Mouse (Mus musculus): Measurements from ENCODE around the gene Olfr243.
"Not testable (repeated sequence)": the region's sequence is repeated elsewhere in the genome, so short reads cannot be mapped to it uniquely, and the experiment has no call there.

Olfr243 gene

DNA sequence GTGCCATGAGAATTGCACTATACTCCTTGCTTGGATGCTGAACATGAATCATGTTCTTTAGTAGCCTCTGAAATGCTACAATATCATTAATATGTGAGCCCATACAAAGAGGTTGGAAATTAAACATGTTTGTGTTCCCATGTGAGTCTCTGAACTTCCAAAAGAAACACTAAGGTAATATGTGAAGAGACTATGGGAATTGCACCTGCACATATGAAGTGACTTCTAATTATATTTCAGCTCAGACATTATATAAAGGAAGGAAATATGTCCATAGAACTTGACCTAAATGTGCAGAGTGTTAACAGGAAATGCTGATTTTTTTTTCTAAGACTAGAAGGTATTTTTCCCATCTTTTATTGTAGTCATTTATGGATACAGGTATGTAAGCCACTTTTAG, at the start of gene Olfr243:
TSS of gene Olfr243 (plus strand) at position 301 of the 400 bp plus-strand sequence.
- no peak for ATAC-seq (ENCODE audit: low TSS enrichment)

DNA sequence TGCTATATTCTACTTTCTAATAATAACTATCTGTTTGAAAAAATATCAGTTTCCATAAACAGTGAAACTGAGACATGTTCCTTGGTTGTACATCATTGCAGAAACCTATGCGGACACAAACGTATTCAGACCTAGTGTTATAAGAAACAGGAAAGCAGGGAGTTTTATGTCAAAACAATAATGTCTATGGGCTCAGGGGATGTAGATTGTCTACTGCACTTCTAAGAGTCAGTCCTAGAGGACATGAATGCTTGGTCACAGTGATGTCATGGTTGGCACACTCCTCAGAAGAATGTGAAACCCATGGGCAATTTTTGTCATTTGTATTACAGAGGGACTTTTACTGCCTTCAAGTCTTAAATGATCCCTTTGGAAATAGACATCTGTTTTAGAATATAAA, 43.4 kb upstream of the Olfr243 start, which contains the start of gene Olfr624:
TSS of gene Olfr624 (minus strand) at position 101 of the 400 bp plus-strand sequence.
- no peak for ATAC-seq (ENCODE audit: low TSS enrichment)

DNA sequence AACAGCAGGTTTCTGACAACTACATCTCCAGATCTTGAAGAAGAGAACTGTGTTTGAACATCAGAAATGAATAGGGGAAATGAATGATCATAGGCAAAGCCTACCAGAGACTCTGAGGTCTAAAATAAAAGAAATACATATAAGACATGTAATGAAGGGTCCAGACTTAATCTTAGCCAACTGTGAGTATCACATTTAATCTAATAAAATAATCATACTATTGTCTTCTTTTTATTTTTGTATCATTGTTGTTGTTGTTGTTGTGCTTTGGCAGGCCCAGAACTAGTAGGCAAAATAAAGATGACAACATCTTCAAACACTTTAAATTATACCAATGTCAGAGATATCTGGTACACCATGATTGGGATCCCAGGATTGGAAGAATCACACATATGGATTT, 32.1 kb upstream of the Olfr243 start, which contains the start of gene Olfr625-ps1:
TSS of gene Olfr625-ps1 (plus strand) at position 301 of the 400 bp plus-strand sequence.
- no peak for ATAC-seq (ENCODE audit: low TSS enrichment)

DNA sequence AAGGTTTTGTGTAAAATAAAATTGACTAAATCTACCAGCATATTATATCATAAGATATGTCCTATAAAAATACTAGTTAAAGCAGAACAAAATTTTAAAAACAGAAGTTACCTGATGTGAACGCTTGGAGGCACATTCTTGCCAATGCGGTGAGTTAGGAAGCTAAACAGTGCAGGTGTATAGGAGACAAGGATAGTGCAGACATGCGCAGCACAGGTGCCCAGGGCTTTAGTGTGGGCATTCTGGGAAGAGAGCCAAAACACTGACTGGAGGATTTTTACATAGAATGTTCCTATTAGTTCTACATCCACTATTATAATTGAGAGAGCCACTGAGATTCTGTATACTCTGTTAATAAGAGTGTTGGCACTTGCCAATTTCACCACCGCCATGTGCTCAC, 15.0 kb upstream of the Olfr243 start:
- ATAC-seq (ENCODE audit: low TSS enrichment): no peak

DNA sequence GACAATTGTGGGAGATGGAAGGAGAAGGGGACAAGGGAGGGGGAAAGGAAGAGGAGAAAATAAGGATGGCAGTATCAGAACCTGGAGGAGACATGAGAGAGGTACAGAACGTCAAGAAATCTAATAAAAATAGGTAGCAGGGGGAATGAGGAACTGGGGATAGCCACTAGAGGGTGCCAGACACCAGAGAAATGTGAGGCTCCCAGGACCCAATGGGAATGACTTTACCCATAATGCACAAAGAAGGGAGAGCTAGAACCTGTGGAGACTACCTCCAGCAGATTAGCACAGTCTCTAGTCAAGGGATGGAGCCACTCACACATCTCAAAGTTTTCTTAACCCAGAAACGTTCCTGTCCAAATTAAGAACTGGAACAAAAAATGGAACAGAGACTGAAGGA, 2.4 kb upstream of the Olfr243 start:
- ATAC-seq (ENCODE audit: low TSS enrichment): no peak

DNA sequence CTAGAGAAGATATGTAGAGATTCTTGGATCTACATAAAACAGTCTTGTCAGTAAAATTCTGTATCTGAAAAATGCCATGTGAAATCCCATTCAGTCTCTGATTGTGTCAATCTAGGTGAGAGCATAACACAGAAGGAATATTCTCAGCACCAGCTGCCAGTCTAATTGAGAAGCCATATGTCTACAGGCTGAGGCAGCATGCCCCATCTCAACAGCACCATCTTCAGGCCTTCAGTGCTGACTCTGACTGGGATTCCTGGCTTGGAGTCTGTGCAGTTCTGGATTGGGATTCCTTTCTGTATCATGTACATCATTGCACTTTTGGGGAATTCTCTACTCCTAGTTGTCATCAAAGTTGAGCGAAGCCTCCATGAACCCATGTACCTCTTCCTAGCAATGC, 1.9 kb downstream of the Olfr243 start:
- peak; percentile 52; the same call in 1 of the 2 replicates for ATAC-seq (ENCODE audit: low TSS enrichment)

DNA sequence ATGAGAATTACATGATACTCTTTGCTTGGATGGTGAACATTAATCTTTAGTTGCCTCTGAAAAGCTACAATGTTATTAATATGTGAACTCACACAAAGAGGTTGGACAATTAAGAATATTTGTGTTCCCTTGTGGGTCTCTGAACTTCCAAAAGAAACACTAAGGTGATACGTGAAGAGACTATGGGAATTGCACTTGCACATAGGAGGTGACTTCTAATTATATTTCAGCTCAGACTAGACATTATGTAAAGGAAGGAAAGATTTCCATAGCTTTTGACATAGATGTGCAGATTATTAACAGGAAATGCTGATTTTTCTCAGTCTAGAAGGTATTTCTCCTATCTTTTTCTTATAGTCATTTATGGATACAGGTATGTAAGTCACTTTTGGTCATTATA, 15.6 kb downstream of the Olfr243 start, which contains the start of gene Olfr628:
TSS of gene Olfr628 (plus strand) at position 301 of the 400 bp plus-strand sequence.
- no peak for ATAC-seq (ENCODE audit: low TSS enrichment)

DNA sequence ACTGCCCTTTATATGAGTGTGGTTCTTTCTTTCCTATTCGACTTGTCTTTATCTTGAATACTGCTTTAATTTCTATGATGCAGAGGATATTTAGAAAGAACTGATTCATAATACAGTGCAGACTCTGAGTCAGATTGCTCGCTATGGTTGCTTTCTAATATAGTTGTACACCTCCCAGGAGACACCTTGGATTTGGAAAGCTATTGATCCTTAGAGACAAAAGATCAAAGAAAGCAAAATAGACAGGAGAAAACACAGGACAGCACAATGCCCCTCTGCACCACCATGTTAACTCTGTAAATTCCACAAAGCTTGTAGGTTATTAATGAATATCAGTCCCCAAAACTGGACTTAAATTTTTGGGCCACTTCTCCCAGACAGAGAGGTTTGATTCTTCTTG, 30.4 kb downstream of the Olfr243 start, which contains the start of gene Olfr629:
TSS of gene Olfr629 (minus strand) at position 101 of the 400 bp plus-strand sequence.
- ATAC-seq (ENCODE audit: low TSS enrichment): no peak

DNA sequence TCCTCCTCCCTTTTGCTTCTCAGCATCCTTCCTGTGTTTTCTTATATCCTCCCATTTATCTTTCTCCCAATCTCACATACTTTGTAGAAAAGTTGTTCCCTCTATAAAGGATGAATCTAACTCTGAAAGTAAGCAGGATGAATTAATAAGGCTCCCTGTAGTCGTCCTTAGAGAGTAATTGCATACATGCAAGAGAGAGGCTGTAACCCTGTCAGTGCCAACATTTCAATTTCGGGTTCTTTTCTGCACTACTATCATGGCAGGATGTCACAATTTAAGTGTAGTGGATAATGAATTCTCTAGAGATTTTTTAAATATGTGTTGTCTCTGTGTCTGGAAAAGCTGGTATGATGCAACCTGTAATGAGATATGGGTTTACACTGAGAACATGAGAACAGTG, 42.8 kb downstream of the Olfr243 start, which contains the start of gene Olfr630:
TSS of gene Olfr630 (minus strand) at position 101 of the 400 bp plus-strand sequence.
- no peak for ATAC-seq (ENCODE audit: low TSS enrichment)

DNA sequence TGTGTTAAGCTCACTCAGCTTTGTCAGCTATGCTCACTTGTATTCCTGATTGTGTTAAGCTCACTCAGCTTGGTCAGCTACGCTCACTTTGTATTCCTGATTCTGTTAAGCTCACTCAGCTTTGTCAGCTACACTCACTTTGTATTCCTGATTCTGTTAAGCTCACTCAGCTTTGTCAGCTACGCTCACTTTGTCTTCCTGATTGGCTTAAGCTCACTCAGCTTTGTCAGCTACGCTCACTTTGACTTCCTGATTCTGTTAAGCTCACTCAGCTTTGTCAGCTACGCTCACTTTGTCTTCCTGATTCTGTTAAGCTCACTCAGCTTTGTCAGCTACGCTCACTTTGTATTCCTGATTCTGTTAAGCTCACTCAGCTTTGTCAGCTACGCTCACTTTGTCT, 47.7 kb downstream of the Olfr243 start:
- not testable (repeated sequence) for ATAC-seq (ENCODE audit: low TSS enrichment)

DNA sequence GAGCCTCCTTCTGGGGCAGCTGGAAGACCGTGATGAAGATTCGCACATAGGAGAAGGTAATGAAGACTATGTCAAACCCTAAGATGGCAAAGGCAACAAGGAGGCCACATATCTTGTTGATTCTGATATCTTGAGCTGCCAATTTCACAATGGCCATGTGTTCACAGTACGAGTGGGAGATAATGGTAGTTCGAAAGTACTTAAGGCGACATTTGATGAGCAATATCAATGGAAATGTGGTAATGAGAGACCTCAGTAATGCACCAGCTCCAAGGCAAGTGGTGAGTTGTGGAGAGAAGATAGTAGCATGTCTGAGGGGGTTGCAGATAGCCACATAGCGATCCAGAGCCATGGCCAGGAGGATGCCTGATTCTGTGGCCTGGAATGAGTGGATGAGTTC, 53.2 kb downstream of the Olfr243 start:
- ATAC-seq (ENCODE audit: low TSS enrichment): not testable (repeated sequence)
